Mouse (Mus musculus): ENCODE data around the gene Cenpn.
A peak's percentile ranks its signal among the peaks of the same experiment; 100 is the strongest.

Gene Cenpn

DNA sequence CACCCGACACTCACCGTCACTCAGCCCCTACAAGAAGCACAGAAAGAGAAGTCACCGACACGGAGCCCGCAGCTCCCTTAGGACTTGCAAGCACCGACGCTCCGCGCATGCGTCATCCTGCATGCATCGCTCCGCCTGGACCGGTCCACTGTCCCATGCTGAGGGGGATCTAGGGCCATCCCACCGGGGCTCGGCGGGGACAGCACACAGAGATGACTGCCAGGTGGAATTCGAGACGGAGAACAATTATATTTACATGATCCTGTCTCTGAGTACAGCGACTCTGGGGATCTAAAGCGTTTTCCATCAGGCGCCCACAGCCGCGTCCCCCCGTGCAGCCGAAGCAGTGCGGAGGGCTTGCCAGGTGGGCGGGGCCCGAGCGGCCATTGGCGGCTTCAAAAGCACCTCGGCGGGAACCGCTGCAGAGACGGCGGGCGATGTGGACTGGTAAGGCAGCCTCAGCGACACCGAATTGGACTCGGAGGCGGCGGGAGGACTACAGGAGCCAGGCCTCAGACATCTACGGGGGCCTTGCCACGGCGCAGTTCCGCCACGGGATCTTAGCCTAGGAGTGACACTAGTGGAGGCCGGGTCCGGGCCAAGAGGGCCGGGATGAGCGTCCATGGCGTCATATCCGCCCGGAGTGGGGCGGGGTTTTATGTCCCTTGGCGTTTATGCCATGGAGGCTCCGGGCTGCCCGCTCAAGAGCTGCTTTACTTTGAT is at the start of gene Cenpn, which contains the start of gene Cmc2:
TSS of gene Cenpn (plus strand) at position 394 of the 723 bp plus-strand sequence.
TSS of gene Cmc2 (minus strand) at position 119 of the 723 bp plus-strand sequence.
- peak; percentile 96 for DNase-seq

DNA sequence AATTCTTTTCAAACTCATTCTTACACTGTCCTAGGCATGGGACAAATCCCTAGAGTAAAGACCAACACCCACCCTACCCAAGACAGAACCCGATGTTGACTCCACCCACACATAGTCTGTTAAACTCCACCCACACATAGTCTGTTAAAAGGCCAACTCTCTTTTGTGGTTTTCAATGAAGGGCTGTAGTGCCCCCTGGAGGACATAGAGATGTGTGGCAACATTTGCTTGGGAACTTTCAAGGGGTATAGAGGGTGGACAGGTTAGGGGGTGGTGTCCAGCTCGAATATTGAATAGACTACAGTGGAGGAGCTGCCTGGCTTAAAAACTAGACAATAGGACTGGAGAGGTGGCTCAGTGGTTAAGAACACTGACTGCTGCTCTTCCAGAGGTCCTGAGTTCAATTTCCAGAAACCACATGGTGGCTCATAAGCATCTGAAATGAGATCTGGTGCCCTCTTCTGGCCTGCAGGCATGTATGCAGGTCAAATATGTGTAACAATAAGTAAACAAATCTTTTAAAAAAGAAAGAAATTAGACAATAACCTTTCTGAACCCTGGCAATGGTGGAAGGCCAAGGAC is 48.7 kb upstream of the Cenpn start:
- peak; percentile 43 for DNase-seq

DNA sequence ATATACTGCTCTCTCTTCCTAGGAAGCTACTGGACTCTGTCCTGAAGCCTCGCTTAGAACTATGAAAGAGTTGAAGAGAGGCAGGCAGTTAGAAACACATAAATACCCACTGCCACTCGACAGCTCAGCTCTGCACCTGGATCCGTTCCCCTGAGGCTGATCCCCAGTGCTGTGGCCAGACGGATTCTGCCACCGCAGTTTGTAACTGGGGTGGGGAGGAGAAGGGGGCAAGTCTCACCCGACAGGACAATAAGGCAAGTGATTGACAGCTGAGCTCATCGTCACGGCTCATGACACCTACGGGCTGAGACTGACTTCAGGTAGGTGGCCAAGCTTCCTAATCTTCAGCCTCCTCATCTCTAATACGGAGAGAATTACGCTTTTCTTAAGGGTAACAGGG is 47.9 kb upstream of the Cenpn start:
- no peak for DNase-seq

- no peak for DNase-seq
Measured at GRCm38 (mm10) chr8:116873986-116874385, 47.5 kb upstream of the Cenpn start.

DNA sequence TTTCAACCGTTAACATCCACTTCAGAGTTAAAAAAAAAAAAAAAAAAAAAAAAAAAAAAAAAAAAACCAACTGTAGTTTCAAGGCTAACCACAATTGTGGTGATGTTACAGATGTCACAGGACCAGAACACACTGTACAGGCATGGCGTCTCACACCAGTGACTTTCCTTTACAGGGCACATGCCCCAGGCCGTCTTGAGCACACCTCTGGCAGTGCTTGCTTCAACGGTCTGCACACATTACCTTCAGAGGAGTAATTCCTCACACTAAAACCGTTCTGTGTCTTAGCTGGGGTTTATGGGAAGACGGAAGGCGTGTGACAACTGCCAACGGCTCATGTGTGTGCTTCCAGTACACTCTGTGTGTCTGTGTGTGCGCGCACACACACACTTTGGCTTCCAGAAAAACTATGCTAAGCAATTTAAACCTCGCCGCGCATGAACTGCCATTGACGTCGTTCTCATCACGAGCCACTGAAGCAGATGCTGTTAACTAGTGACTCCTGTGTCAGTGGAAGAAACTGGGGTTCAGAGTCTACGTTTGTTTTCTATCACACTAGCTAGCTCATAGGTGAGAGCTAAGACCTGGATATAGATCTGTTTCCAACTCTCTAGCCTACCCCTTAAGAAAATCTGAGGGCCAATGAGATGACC is 45.6 kb upstream of the Cenpn start:
- no peak for DNase-seq

DNA sequence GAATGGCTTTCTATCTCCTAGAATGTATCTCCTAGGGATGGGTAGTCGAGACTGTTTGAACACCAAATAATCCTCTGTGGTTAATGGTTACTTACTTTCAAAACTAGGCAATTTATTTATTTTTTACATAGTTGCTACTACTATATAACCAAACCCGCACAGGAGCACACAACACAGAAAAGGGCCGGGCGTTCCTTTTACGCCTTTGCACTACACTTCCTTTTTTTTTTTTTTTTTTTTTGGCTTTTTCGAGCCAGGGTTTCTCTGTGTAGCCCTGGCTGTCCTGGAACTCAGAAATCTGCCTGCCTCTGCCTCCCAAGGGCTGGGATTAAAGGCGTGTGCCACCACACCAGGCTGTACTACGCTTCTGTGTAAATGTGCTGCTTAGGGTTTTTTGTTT is 40.1 kb upstream of the Cenpn start:
- no peak for DNase-seq

DNA sequence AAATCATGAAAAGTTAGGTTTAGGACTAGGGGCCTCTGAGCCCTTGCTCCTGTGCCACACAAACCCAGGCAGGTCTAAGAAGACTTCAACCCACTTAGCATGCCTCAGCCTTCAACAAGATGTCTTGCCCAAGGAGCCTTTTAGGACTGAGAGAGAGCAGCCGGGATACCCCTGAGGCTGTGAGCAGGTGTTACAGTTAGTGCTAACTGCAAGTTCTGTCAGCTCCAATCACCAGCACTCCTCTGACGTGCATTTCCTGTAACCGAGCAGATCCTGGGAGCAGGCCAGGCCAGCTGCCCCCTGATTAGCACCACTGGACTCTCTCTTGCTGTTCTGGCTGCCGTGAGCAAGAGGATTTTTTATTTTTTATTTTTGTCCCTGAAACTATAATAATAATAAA is 33.7 kb upstream of the Cenpn start:
- no peak for DNase-seq

DNA sequence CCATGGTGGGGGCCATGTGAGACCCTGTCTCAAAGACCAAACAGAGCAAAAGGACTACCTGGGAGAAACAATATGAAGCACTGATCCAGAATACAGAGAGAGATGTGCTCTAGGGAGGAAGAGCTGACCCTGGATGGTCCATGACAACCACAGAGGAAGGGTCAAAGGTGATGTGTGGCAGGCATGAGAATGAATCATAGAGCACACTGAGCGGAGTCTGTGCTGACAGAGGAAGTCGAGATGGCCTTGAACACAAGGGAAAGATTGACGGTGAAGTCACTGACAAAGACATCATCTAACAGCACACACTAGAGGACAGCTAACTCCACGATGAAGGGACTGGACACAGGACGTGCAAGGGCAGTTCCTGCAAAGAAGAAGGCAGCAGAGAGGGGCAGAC is 30.1 kb upstream of the Cenpn start:
- no peak for DNase-seq

GRCm38 (mm10) chr8:116892130-116892529 is 29.4 kb upstream of the Cenpn start:
- DNase-seq = no peak

- DNase-seq = no peak
Measured at GRCm38 (mm10) chr8:116892636-116893035, 28.9 kb upstream of the Cenpn start.

GRCm38 (mm10) chr8:116893938-116894337 is 27.6 kb upstream of the Cenpn start:
- no peak for DNase-seq

DNA sequence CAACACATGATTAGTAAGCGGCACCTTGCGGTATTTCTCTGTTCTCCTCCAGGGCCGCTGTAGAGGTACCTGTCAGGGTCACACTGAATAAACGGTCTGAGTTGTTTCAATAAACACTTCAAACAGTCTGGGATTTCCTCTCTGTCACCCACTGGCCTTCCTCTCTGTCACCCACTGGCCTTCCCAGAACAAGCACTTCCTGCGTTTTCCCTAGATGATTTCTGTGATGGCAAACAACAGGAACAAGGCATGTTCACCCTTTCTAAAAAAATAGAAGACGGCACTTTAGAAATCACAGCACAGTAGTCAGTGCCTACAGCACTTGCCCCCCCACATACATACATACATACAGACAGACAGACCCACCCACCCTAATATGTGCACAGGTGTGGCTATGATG is 26.0 kb upstream of the Cenpn start:
- no peak for DNase-seq

- DNase-seq = no peak
Measured at GRCm38 (mm10) chr8:116904736-116905135, 16.8 kb upstream of the Cenpn start.

DNA sequence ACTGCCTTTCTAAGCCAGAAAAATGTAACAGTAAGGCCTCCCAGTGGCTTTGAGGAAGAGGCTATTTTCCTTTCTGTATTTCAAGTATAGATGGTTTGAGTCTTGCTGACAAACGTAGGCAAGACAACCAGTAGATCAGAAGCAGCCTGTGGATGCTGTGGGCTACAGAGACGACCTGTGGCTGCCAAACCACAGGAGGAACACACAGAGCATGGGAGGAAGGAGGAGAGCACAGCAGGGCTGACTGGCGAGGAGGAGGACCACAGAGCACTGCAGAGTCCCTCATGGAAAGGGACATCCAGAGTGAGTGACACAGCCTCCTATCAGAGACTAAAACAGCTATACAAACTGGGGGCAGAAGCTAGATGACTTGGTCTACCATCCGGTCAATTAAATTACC is 16.3 kb upstream of the Cenpn start:
- DNase-seq = no peak

DNA sequence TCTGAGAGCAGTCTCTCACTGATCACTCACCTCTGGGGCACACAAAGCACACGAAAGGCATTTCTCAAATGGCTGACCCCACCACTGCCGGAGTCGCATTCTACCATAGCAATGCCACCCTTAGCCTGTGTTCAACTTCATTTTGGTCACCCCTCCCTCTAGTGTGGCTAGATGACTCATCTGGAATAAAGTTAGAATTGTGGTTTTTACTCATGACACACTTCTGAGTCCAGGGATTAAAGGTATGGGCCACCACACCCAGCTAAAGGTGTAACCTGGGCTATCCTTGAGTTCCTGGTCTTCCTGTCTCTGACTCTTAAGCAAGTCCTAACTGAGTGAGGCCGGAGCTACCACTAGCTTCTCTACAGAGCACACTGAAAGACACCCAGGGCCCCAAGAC is 15.7 kb upstream of the Cenpn start:
- no peak for DNase-seq

DNA sequence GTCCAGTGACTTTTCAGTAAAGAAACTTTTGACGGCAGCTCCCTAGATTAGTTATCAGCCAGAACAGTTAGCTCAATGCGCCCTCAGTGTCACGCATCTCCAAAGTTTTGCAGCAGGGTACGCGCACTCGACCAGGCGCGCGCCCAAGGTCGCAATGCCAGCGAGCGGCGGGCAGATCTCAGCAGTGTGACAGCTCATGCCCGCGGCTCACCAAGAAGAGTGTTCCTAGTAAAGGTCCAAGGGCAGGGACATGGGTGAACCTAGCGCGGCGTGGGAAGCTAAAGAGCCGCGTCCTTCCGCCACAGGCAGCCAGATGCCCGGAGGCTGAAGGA is 559 bp upstream of the Cenpn start:
- DNase-seq = no peak

DNA sequence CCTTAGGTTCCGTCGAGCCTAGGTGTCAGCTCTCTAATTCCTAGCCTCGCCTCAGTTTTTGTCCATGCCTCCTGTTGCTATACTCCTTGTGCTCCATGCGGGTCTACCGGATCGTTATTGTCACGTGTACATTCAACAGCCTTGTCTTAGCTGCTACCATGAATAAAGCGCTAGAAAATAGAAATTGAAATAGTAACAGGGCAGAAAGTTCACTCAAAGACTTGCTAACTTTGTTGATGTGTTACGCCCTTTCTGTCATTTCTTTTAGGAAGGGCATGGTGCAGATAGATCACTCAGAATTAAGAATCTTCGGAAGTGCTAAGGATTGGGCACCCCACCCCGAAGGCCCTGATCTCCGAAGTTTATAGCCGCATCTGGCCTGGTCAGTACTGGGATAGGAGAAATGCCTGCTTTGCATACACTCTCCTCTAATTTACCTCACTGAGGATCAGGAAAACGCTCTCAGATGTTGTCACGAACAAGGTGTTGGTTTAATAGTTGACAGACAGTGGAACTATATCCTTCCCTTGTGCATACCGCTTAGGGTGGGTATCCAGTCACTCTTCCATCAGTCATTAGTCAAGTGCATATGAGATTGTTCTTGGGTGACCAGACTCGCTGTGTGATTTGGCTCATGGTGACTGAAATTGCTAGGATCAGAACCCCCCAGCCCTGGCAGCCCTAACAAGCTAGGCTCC is 679 bp downstream of the Cenpn start:
- peak; percentile 4 for DNase-seq

- no peak for DNase-seq
Measured at GRCm38 (mm10) chr8:116923526-116923925, 2.0 kb downstream of the Cenpn start.

GRCm38 (mm10) chr8:116927880-116928279 is 6.3 kb downstream of the Cenpn start:
- peak; percentile 49 for DNase-seq

- DNase-seq = no peak
Measured at GRCm38 (mm10) chr8:116928588-116928987, 7.1 kb downstream of the Cenpn start.

DNA sequence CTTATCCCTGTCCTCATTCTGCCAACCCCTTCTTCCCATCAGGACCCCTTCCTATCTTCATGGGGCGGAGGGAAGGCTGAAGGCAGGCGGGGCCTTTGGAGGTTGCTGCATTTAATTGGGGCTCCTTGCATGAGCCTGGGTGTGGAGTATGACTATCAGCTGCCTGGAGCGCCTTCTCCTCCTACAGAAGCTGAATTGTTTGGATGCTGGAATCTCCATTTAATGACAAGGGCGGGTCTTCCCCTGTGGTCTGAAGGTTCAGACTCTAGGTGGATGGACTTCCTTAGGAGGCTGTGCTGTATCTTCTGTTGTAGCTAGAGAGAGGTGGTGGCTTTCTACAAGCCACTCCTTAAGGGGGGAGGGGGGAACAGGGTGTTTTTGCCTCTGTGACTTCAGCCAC is 13.4 kb downstream of the Cenpn start:
- DNase-seq = no peak

- DNase-seq = no peak
Measured at GRCm38 (mm10) chr8:116935506-116935905, 14.0 kb downstream of the Cenpn start.

DNA sequence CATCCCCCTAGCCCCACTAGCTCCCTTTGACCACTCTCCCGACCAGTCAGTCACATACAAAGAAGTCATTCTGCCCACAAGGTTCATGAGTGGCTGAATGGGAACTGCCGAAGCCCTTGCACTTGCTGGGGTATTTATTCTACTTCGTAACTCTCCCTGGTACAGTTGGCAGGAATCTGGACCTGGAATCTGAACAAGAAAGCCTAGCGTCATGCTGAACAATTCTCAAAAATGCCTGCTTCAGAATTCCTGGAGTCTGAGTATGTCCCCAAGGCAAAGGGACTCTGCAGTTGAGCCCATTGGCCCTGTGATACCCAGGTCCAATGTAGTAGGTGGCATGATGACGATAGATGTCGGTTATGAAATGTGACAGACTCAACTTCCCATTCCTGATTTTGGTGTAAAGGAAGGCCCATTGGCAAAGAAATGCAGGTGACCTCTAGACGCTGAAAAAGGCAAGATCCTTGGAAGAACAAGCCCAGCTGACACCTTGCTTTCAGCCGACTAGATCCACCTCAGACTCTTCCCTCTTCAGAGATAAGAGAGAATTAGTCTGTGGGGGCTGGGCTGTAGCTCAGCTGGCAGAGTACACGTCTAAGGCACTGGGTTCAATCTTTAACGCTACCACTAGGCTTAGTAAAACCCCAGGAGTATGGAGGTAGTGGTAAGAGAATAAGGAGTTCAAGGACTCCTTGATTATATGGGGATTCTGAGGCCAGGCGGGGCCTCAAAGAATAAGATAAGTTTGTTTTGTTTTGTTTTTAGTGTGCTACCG is 20.9 kb downstream of the Cenpn start:
- no peak for DNase-seq
